Comparison of ENCODE assay signal across 8 mouse cellular contexts in the genomic region with DNA sequence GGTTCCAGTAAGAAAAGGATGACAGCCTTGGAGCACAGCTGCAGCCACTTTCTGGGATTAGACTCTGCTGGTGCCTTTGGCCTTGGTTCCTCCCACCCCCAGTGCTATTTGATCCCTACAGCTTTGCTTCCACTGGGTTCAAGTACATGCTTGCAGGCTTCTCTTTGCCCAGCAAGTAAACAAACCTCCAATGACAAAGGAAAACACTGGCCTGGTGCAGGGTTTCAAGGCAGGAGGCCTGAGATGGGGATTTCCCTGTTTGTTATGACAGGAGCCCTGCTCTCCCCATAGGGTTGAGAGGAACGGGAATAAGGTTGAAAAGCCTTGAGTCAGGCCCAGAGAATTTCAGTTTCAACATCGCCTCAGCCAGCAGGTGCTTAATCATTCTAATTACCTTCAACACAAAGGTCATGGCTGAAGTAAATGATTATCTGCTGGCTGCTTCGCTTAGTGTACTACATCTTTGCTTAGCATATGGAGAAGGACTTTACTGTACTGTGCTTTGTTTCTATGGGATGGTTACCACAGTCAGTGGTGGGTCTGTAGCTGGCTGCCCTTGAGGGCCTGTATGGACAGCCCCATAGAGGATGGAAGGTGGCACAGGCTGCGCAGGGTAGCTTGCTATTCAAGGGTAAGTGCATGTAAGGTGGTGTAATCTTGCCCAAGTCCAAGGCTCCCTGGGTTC.
DNase-seq lines count a peak whose midpoint lies in the region; ATAC-seq and TF ChIP-seq lines count a peak whose summit lies in the region.
"Had no signal": no experiment of that assay in that cellular context is flagged by ENCODE, and none has a peak within 500 bp of the region (broad histone marks: within the 10 kb centered on the region; RNA-seq: fewer than 3 reads in every experiment).

No protein-coding gene starts in this region.

- TF ChIP-seq EP300 in ES-Bruce4 (IDR thresholded peaks at IDR 0.05; ENCODE audit: insufficient read depth, low read depth, low read length), result peak; percentile 55

- no peak for ATAC-seq in hindbrain, embryonic 14.5 days (ENCODE audit: low FRiP score)
- ATAC-seq in liver, embryonic 16.5 days (ENCODE audit: low read depth), result peak; percentile 32; the same call in 1 of the 2 replicates

- no peak overlapping the region for H3K4me2 ChIP-seq in hindbrain, embryonic 14.5 days (replicated peaks)
- no peak overlapping the region for H3K4me2 ChIP-seq in liver, embryonic 16.5 days (ENCODE audit: low read depth, low read length)

- WGBS in hindbrain, embryonic 14.5 days, result 34% methylated on average over 4 of the region's 4 CpGs
- 55% methylated on average over 4 of the region's 4 CpGs for WGBS in liver, embryonic 16.5 days (ENCODE audit: insufficient replicate concordance)

- no peaks in the 10 kb centered on the region for H3K36me3 ChIP-seq in ES-Bruce4 (ENCODE audit: control insufficient read depth, insufficient read depth, low read length, poor library complexity, severe bottlenecking)
- H3K36me3 ChIP-seq in hindbrain, embryonic 14.5 days (replicated peaks; ENCODE audit: control insufficient read depth, insufficient read depth), result no peaks in the 10 kb centered on the region
- H3K36me3 ChIP-seq in liver, embryonic 16.5 days (ENCODE audit: control insufficient read depth, insufficient read depth), result no peaks in the 10 kb centered on the region

- H3K27ac ChIP-seq in ES-Bruce4 (ENCODE audit: insufficient read depth, low read length), result 0 out of 2 replicates have a peak overlapping the region, but pooled peaks have one; percentile 30
- 0 out of 2 replicates have a peak overlapping the region, but pooled peaks have one; percentile 1 for H3K27ac ChIP-seq in hindbrain, embryonic 14.5 days
- H3K27ac ChIP-seq in liver, embryonic 16.5 days (ENCODE audit: low read length), result no peak overlapping the region

- H3K9ac ChIP-seq in ES-Bruce4 (ENCODE audit: low read depth, poor library complexity, severe bottlenecking), result no peak overlapping the region
- no peak overlapping the region for H3K9ac ChIP-seq in hindbrain, embryonic 14.5 days
- no peak overlapping the region for H3K9ac ChIP-seq in liver, embryonic 16.5 days (ENCODE audit: low read depth, low read length)

- no peaks in the 10 kb centered on the region for H3K27me3 ChIP-seq in ES-Bruce4 (ENCODE audit: control insufficient read depth, insufficient read depth, low read length, poor library complexity, severe bottlenecking)
- H3K27me3 ChIP-seq in hindbrain, embryonic 14.5 days (ENCODE audit: control insufficient read depth, insufficient read depth, low read length), result no peaks in the 10 kb centered on the region
- no peaks in the 10 kb centered on the region for H3K27me3 ChIP-seq in liver, embryonic 16.5 days (ENCODE audit: control insufficient read depth, insufficient read depth, low read depth, low read length)
- H3K27me3 ChIP-seq: megakaryocyte, embryonic 14.5 days had no signal

- TF ChIP-seq CTCF in ES-Bruce4 (IDR thresholded peaks at IDR 0.05; ENCODE audit: low read depth, low read length), result no peak

- no peaks in the 10 kb centered on the region for H3K9me3 ChIP-seq in ES-Bruce4 (replicated peaks; ENCODE audit: control insufficient read depth, insufficient read depth, low read length, poor library complexity, severe bottlenecking)
- H3K9me3 ChIP-seq in hindbrain, embryonic 14.5 days (ENCODE audit: control insufficient read depth, low read length), result no peaks in the 10 kb centered on the region
- no peaks in the 10 kb centered on the region for H3K9me3 ChIP-seq in liver, embryonic 16.5 days (replicated peaks; ENCODE audit: control insufficient read depth, low read length)
- H3K9me3 ChIP-seq: megakaryocyte, embryonic 14.5 days had no signal

- TF ChIP-seq POLR2A in ES-Bruce4 (IDR thresholded peaks at IDR 0.05; ENCODE audit: insufficient read depth, low read length), result no peak

- peaks cover 5% of the 10 kb centered on the region for H3K4me1 ChIP-seq in ES-Bruce4 (ENCODE audit: control insufficient read depth, insufficient read depth, low read length)
- H3K4me1 ChIP-seq in hindbrain, embryonic 14.5 days (replicated peaks; ENCODE audit: control insufficient read depth, insufficient read depth, low read length), result 0 out of 2 replicates have a peak, but pooled peaks cover 11% of the 10 kb centered on the region
- H3K4me1 ChIP-seq in liver, embryonic 16.5 days (ENCODE audit: control insufficient read depth, low read depth, low read length), result peaks cover 25% of the 10 kb centered on the region

- DNase-seq in ZHBTc4 (ENCODE audit: low read depth, low spot score), result peak; percentile 41
- no peak for DNase-seq in hindbrain, embryonic 14.5 days (ENCODE audit: low spot score)
- DNase-seq in frontal cortex, postnatal 14 days (ENCODE audit: low spot score in 2 of 2), result no peak
- no peak for DNase-seq in layer of hippocampus, adult 9-10 months (ENCODE audit: low spot score)
- no peak for DNase-seq in thymus, adult 18-20 months

- H3K4me3 ChIP-seq in ES-Bruce4 (ENCODE audit: low read depth, low read length), result no peak overlapping the region
- H3K4me3 ChIP-seq in hindbrain, embryonic 14.5 days (replicated peaks; ENCODE audit: low read length), result no peak overlapping the region
- H3K4me3 ChIP-seq in liver, embryonic 16.5 days (ENCODE audit: low read depth, low read length), result no peak overlapping the region
